Mouse (Mus musculus): Measurements from ENCODE around the gene Phlpp2. TPM values are rescaled to one million over a fixed set of nuclear protein-coding genes. Genes with fewer than 3 reads are reported as not detected.
A peak's percentile ranks its signal among the peaks of the same experiment; 100 is the strongest.

Phlpp2 gene
- total RNA-seq, 1 experiment, result 2.9 TPM

DNA sequence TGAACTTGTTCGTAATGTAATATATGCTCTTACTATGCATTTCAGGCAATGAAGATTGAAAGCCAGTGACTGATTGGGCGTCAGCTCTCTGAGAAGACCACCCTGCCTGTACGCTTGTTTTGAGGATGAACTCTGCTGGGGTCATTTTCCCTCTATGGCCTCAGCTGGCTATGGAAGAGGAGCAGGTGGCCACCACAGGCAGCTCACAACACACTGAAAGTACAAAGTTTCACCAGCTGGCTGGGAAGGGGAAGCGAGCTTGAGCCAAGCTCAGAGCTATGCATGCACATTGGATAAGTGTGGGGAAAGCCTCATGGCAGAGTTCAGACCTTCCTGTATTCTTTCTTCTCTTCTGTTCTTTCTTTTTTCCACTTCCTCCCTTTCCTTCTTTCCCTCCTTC lies 90.8 kb downstream of the Phlpp2 start:
- Histone ChIP-seq H3K4me1 (ENCODE audit: control insufficient read depth in 2 of 2, insufficient read depth in 2 of 2, low read length in 2 of 2, poor library complexity in 1 of 2) (peaks cover 2 to 14% of the 10 kb centered on the region in 2 experiments; a peak in 3 of 4 replicates), H3K9me3 (ENCODE audit: control insufficient read depth, insufficient read depth, low read depth, low read length) (no peaks in the 10 kb centered on the region), H3K27ac (ENCODE audit: insufficient read depth, low read depth, low read length, poor library complexity, severe bottlenecking) (no peak overlapping the region), H3K9ac (ENCODE audit: insufficient read depth, low read depth, low read length, poor library complexity, severe bottlenecking) (no peak overlapping the region), H3K36me3 (ENCODE audit: control insufficient read depth, insufficient read depth, low read length, poor library complexity, severe bottlenecking) (no peaks in the 10 kb centered on the region), H3K4me3 (ENCODE audit: insufficient read depth in 1 of 2, low read depth in 1 of 2, low read length in 2 of 2, poor library complexity in 1 of 2, severe bottlenecking in 1 of 2) (no peak overlapping the region)
- no peak for TF ChIP-seq CHD2 (IDR thresholded peaks at IDR 0.05; ENCODE audit: low read depth, low read length)
- no peak for TF ChIP-seq MAFK (IDR thresholded peaks at IDR 0.05; ENCODE audit: insufficient read depth, low read depth, low read length)
- no peak for TF ChIP-seq ZC3H11A (IDR thresholded peaks at IDR 0.05; ENCODE audit: borderline replicate concordance, low read depth, low read length)
- TF ChIP-seq HCFC1 (IDR thresholded peaks at IDR 0.05; ENCODE audit: borderline replicate concordance, insufficient read depth, low read length), result no peak
- no peak for TF ChIP-seq ZNF384 (IDR thresholded peaks at IDR 0.05; ENCODE audit: low read depth, low read length)
- in situ Hi-C loops (cut with MboI; ENCODE audit: low sequenced_read_pairs in 2 of 2, unreplicated experiment in 2 of 2), result no loop called here
- DNase-seq (ENCODE audit: low read depth, low spot score), result no peak

DNA sequence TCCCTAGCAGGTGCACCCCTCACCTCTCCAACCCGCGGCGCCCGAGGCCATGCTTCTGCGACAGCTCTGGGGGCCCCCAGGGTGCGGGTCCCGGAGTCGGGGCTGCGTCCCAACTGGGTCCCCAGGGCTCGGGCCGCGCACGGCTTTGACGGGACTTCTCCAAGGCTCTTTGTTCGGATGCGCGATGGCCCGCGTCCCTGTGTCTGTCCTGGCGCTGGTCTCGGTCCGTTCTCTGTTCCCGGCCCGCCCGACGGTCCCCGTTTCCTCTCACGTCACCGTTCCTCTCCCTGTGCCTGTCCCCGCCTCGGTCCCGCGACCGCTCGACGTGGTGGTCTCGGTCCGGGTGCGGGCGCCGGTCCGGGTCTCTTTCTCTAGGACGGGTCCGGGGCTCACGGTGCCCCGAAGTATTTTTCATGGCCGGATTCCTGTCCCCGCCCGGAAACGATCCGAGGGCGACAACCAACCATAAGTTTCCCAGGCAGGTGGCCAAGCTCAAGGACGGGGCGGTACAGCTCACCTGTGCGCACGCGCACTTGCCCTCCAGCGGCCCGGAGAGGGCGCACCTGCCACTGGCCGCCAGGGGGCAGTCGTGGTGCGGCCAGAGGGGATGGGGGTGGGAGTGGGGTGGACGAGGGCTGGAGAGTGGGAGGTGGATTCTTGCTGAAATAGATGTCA lies 93.5 kb downstream of the Phlpp2 start, which contains the start of gene Marveld3:
TSS of gene Marveld3 (minus strand) at position 511 of the 675 bp plus-strand sequence.
- TF ChIP-seq MAFK (IDR thresholded peaks at IDR 0.05; ENCODE audit: insufficient read depth, low read depth, low read length), result no peak
- TF ChIP-seq ZNF384 (IDR thresholded peaks at IDR 0.05; ENCODE audit: low read depth, low read length), result no peak
- no peak for TF ChIP-seq CHD2 (IDR thresholded peaks at IDR 0.05; ENCODE audit: low read depth, low read length)
- peak; percentile 75 for DNase-seq (ENCODE audit: low read depth, low spot score)
- no peak within 1 kb of the TSS for H3K27ac ChIP-seq (ENCODE audit: insufficient read depth, low read depth, low read length, poor library complexity, severe bottlenecking)
- peak within 1 kb of the TSS; percentile 64 to 70 for H3K4me3 ChIP-seq (ENCODE audit: insufficient read depth in 1 of 2, low read depth in 1 of 2, low read length in 2 of 2, poor library complexity in 1 of 2, severe bottlenecking in 1 of 2)
- peaks cover 2 to 9% of the 10 kb centered on the region in 2 experiments; a peak in 3 of 4 replicates for H3K4me1 ChIP-seq (ENCODE audit: control insufficient read depth in 2 of 2, insufficient read depth in 2 of 2, low read length in 2 of 2, poor library complexity in 1 of 2)
- no peaks in the 10 kb centered on the region for H3K9me3 ChIP-seq (ENCODE audit: control insufficient read depth, insufficient read depth, low read depth, low read length)
- in situ Hi-C loops (cut with MboI; ENCODE audit: low sequenced_read_pairs in 2 of 2, unreplicated experiment in 2 of 2), result no loop called here
- no peaks in the 10 kb centered on the region for H3K36me3 ChIP-seq (ENCODE audit: control insufficient read depth, insufficient read depth, low read length, poor library complexity, severe bottlenecking)
- peak within 1 kb of the TSS; percentile 66 for H3K9ac ChIP-seq (ENCODE audit: insufficient read depth, low read depth, low read length, poor library complexity, severe bottlenecking)

DNA sequence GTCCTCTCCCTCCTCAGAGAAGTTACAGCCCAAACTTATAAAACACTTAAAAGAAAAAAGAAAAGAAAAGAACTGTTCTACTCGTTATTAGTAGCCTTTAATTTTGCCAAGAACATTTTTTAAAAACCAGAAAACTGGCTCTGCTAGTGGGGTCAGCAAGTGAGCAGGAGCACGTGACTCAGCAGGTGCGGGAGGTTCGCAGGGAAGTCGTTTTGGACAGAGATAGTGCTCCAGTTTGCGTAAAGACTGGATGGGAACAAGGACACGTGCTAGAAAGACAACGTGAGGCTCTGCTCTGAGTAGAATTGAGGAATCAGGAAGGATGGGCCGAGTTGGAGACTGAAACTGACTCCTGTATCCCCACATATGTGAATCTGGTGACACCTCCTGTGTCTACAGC lies 94.6 kb downstream of the Phlpp2 start:
- in situ Hi-C loops (cut with MboI; ENCODE audit: low sequenced_read_pairs in 2 of 2, unreplicated experiment in 2 of 2), result no loop called here
- Histone ChIP-seq H3K9me3 (ENCODE audit: control insufficient read depth, insufficient read depth, low read depth, low read length) (no peaks in the 10 kb centered on the region), H3K9ac (ENCODE audit: insufficient read depth, low read depth, low read length, poor library complexity, severe bottlenecking) (no peak overlapping the region), H3K4me1 (ENCODE audit: control insufficient read depth in 2 of 2, insufficient read depth in 2 of 2, low read length in 2 of 2, poor library complexity in 1 of 2) (peaks cover 0 to 5% of the 10 kb centered on the region in 2 experiments; a peak in 2 of 4 replicates), H3K4me3 (ENCODE audit: insufficient read depth in 1 of 2, low read depth in 1 of 2, low read length in 2 of 2, poor library complexity in 1 of 2, severe bottlenecking in 1 of 2) (no peak overlapping the region), H3K27ac (ENCODE audit: insufficient read depth, low read depth, low read length, poor library complexity, severe bottlenecking) (no peak overlapping the region), H3K36me3 (ENCODE audit: control insufficient read depth, insufficient read depth, low read length, poor library complexity, severe bottlenecking) (no peaks in the 10 kb centered on the region)
- TF ChIP-seq ZNF384 (IDR thresholded peaks at IDR 0.05; ENCODE audit: low read depth, low read length), result no peak
- no peak for TF ChIP-seq MAFK (IDR thresholded peaks at IDR 0.05; ENCODE audit: insufficient read depth, low read depth, low read length)
- TF ChIP-seq HCFC1 (IDR thresholded peaks at IDR 0.05; ENCODE audit: borderline replicate concordance, insufficient read depth, low read length), result no peak
- DNase-seq (ENCODE audit: low read depth, low spot score), result no peak

DNA sequence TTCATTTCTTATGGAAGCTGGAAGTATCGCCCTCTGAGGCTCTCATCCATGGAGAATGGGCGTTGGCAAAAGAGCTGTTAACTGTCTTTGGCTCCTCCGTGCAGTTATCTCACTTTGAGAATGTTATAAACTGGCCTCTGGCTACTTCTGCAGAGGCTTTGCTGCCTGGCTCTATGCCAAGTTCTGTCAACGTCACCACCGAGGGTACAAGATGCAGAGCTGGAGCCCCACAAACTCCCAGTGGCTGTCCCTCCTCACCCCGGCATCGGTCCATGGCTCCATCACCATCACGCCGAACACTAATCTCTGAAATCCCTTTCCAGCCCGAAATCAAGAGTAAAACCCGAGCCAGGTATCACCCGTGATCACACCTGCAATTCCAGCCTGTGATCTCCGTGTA lies 95.1 kb downstream of the Phlpp2 start:
- no peaks in the 10 kb centered on the region for H3K36me3 ChIP-seq (ENCODE audit: control insufficient read depth, insufficient read depth, low read length, poor library complexity, severe bottlenecking)
- TF ChIP-seq ZNF384 (IDR thresholded peaks at IDR 0.05; ENCODE audit: low read depth, low read length) (no peak), ZC3H11A (IDR thresholded peaks at IDR 0.05; ENCODE audit: borderline replicate concordance, low read depth, low read length) (no peak), CHD2 (IDR thresholded peaks at IDR 0.05; ENCODE audit: low read depth, low read length) (no peak), HCFC1 (IDR thresholded peaks at IDR 0.05; ENCODE audit: borderline replicate concordance, insufficient read depth, low read length) (no peak), MAFK (IDR thresholded peaks at IDR 0.05; ENCODE audit: insufficient read depth, low read depth, low read length) (no peak)
- no peak for DNase-seq (ENCODE audit: low read depth, low spot score)
- no peak overlapping the region for H3K27ac ChIP-seq (ENCODE audit: insufficient read depth, low read depth, low read length, poor library complexity, severe bottlenecking)
- in situ Hi-C loops (cut with MboI; ENCODE audit: low sequenced_read_pairs in 2 of 2, unreplicated experiment in 2 of 2), result no loop called here
- H3K9me3 ChIP-seq (ENCODE audit: control insufficient read depth, insufficient read depth, low read depth, low read length), result no peaks in the 10 kb centered on the region
- no peak overlapping the region for H3K4me3 ChIP-seq (ENCODE audit: insufficient read depth in 1 of 2, low read depth in 1 of 2, low read length in 2 of 2, poor library complexity in 1 of 2, severe bottlenecking in 1 of 2)
- no peak overlapping the region for H3K9ac ChIP-seq (ENCODE audit: insufficient read depth, low read depth, low read length, poor library complexity, severe bottlenecking)
- H3K4me1 ChIP-seq (ENCODE audit: control insufficient read depth in 2 of 2, insufficient read depth in 2 of 2, low read length in 2 of 2, poor library complexity in 1 of 2), result peaks cover 0 to 2% of the 10 kb centered on the region in 2 experiments; a peak in 1 of 4 replicates

Data from ES-E14 (cell line).